Mouse (Mus musculus): ENCODE measurements around the gene Psmd2.

DNA sequence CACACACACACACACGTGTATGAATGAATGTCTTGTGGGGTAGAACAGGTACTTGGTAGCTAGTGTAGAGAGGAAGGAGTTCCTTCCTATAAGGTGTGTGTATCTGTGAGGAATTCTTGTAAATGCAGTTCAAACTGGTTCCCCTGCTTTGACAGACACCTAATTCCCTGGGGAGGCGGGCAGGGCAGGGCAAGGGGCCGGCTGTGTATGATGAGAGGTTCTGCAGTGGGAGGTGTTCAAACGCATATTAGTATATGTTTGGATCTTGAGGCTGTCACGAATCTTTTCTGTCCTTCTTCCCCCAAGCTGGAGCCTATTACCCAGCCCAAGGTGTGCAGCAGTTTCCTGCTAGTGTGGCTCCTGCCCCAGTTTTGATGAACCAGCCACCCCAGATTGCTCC is 25.9 kb downstream of the Psmd2 start:
- TF ChIP-seq CTCF (IDR thresholded peaks at IDR 0.05; ENCODE audit: control insufficient read depth, insufficient read depth, low read length) (no peak), POLR2A (IDR thresholded peaks at IDR 0.05; ENCODE audit: borderline replicate concordance, control insufficient read depth, low read depth, low read length) (no peak)
